Mouse (Mus musculus) left cerebral cortex, postnatal 36 days (tissue): Measurements from ENCODE around the gene Rtl4. TPM values are rescaled to one million over a fixed set of nuclear protein-coding genes. Genes with fewer than 3 reads are reported as not detected.

Source experiments
- DNase-seq, 2 experiments: peaks; one replicate each; pipeline ENCODE4 v3.0.0; 2021 to 2022; ENCODE audit warnings: low spot score in 2 of 2, mixed read lengths in 1 of 2
- intact Hi-C: fragments of 180-260 bp; cut with DNase I; formaldehyde crosslinking; loops from one replicate; pipeline ENCODE4 v1.15.1; 2025
- microRNA-seq: library from miRNA; unstranded; fragments of <30 nt; microRNA quantifications from one replicate; pipeline ENCODE4 v1.2.0, GENCODE M21; 2022
- total RNA-seq, 2 experiments: library from RNA; stranded (reverse); gene quantifications; 2 replicates each; pipeline ENCODE4 v1.2.3; 2021

Gene Rtl4
- total RNA-seq: 1 to 10 TPM; 1.8 to 1.9 TPM

- intact Hi-C loops: no loop called here
- DNase-seq: peak; percentile 5 to 21
Observed at GRCm38 (mm10) chrX:144688207-144689118, at the start of gene Rtl4. Rtl4 (plus strand) TSS chrX:144688907.

GRCm38 (mm10) chrX:144644756-144645155 is 44.0 kb upstream of the Rtl4 start:
- DNase-seq: no peak
- intact Hi-C loops: no loop called here

DNA sequence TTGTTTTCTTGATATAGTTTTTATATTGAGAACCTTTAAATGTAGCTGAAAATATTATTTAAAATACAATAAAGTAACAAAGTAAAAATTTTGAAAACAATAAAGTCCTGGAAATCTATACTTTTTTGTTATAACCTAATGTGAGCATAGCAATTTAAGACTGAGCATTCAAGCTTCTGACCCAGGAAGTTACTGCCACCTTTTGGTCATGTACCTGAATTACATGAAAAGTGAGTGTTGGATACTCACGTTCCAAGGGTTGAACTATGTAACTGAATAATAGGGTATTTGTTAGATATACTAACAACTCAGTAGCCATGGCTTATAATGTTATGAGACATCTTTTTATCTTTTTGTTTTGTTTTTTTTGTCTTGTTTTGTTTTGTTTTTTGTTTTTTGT is 43.3 kb upstream of the Rtl4 start:
- DNase-seq: no peak
- intact Hi-C loops: no loop called here

GRCm38 (mm10) chrX:144652196-144652595 is 36.5 kb upstream of the Rtl4 start:
- no peak for DNase-seq
- intact Hi-C loops: no loop called here

DNA sequence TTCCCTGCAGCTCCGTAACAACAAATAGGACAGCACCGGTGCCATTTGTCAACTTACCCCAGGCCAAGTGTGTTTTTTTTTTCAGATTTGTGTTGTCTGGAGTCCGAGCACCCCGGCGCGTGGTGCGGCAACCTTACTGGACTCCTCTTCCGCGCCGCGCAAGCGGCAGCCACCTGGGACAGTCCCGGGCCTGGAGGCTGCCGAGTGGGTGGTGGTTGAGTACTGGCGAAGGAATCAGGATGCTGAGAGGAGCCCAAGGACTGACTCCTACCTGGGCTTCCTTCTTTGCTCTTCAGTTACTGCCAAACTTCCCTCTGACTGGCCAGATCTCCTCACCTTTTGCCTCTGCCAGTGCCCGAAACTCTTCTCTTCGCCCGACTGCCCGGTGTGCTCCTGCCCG is 965 bp upstream of the Rtl4 start:
- intact Hi-C loops: no loop called here
- DNase-seq: peak in 1 of 2 experiments; percentile 11

GRCm38 (mm10) chrX:144688142-144688206 is 733 bp upstream of the Rtl4 start, which contains the start of gene Trpc5:
Trpc5 (minus strand) TSS chrX:144688180.
- intact Hi-C loops: no loop called here
- peak in 1 of 2 experiments; percentile 17 for DNase-seq

DNA sequence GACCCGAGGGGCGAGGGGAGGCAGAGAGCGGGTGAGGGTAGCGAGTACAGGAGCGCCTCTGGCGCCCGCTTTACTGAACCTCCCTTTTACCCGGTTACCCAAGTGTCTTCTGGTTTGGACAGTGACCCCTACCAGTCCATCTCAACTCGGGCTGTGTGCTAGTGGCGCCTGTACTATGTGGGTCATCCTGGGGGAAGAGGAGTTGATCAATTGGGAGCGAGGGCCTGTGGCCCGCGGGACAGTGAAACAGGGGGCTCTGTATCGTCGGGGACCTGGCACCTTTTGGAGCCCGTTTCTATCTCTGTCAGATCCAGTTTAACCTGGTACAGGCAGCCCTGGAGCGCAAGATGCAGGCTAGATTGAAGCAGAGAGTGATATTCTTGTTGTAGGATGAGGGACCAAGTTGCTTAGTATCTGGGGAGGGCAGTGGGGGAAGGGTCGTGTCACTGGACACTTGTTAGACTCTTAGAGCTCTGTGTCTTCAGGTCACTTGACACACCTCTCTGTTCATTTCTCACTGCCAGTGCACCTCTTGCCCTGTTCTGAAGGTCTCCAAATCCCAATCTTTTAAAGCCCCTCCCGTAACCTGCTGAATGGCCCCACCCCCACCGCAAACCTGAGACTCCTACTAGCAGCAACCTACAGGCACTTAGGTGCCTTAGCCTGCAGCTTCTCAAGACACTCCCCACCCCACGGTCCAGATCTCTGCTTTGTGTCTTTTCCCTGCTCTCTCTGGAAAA is 582 bp downstream of the Rtl4 start:
- intact Hi-C loops: no loop called here
- DNase-seq: peak; percentile 7 to 10

GRCm38 (mm10) chrX:144689859-144690181 is 1.1 kb downstream of the Rtl4 start:
- no peak for DNase-seq

DNA sequence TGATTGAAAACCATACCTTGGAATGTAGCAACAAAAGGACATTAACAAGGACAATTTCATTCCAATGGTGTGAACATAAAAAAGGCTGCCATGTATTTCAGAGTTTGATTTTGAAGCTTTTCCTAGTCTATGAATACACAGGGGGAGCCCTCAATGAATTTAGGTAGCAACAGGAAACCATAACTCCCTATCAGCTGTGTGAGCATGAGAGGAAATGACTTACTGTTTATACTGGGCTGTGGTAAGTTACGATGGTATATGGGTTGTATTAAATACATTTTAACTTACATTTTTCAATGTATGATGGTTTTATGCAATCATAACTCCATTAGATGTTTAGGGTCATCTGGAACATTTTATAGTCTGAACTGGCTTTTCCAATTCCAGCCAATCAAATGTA is 27.6 kb downstream of the Rtl4 start:
- intact Hi-C loops: no loop called here
- DNase-seq: no peak

More at GRCm38 (mm10) chrX:144689859-144690181, 1.1 kb downstream of the Rtl4 start:
- intact Hi-C loops: no loop called here

- intact Hi-C loops: no loop called here
- no peak for DNase-seq
Observed at GRCm38 (mm10) chrX:144747528-144748049, 58.9 kb downstream of the Rtl4 start.

DNA sequence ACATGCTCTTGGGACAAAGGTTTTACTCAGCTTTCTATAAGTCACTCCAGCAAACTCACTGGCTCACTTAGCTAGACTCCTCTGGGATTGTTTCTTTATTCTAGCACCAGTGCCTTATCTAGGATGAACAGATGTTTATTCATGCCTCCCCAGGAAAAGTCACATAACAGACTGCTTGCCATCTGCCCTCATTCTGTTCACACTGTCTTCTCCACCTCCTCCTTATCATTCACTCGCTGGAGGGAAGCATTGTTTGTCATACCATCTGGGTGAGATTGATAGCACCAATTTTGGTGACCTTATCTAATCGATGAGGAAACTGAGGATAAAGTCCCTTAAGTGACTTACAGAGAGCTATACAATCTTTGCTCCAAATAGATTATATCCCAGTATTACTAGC is 298.3 kb downstream of the Rtl4 start:
- no peak for DNase-seq
- intact Hi-C loops: no loop called here

DNA sequence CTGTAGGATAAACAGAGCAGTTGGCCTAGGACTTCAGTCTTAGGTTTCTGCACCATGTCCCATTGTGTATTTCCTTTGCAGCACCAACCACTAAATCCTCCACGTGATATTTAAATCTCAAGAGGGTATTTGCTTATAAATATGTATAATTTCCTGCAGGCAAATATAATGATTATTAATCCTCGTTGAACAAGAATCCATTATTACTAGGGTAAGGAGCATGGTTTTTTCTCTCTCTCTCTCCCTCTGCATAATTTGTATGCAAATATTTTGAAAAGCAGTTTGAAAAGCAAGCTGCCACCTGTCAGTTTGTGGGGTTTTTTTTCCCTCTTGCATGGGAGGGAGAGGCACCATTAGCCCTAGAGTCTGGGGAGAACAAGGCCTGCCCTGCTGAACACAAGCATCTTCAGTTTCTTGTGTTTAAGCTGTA is 376.8 kb downstream of the Rtl4 start:
- intact Hi-C loops: no loop called here
- DNase-seq: no peak

- no peak for DNase-seq
- intact Hi-C loops: no loop called here
Observed at GRCm38 (mm10) chrX:145089802-145090201, 401.1 kb downstream of the Rtl4 start.

DNA sequence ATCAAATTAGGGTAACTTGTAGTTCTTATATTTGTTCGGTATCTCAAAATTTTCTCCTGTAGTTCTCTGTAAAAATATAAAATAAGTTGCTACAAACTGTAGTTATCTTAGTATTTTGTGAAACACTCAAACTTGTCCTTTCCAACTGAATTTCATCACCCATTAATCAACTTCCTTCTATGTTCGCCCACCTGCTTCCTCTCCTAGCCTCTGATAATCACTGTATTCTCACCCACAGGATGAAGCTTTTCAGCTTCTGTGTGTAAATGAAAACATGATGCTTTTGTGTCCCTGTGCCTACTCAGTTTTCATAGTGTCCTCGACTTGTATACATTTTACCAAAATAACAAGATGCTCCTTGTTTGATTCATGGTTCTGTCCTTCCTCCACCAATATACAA is 401.7 kb downstream of the Rtl4 start:
- no peak for DNase-seq
- intact Hi-C loops: no loop called here

DNA sequence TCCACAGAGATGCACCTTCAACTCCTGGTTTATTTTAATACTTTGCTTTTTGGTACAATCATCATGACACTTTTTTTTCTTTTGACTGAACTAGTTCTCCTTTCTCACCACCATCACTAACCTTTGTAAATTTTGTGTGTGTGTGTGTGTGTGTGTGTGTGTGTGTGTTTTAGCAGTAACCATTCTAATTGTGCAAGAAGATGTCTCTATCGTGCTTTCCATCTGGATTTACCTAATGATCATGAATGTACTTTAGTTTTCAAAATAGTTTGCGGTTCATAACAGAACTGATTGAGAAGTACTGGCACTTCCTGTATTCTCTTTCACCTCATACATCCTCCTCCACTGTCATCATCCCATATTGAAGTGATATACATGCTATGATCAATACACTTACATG is 402.3 kb downstream of the Rtl4 start:
- no peak for DNase-seq
- intact Hi-C loops: no loop called here

Small RNAs within 50 kb of the gene (microRNA-seq; reads per million reads assigned to microRNA genes)
- not detected for gene Mir3472

Other genes with a start within 250 kb of the Rtl4 start
- under 1 TPM in 1 of 2 experiments, not detected in 1; 0.07 TPM for gene Trpc5os, start 232.3 kb upstream of the Rtl4 start, total RNA-seq
- 10 to 100 TPM; 15.8 to 16.9 TPM for gene Trpc5, start 727 bp upstream of the Rtl4 start, total RNA-seq